Mouse (Mus musculus) thymus, adult 2 months (tissue): ENCODE results near the gene Tstd2.

ENCODE experiments used
- CTCF ChIP-seq: fragments of 200-500 bp; IDR thresholded peaks from 2 replicates; pipeline ENCODE4 v1.5.1; 2012; ENCODE audit warnings: mild to moderate bottlenecking, control low read depth, low read length, moderate library complexity, borderline replicate concordance; ENCODE audit not compliant: control insufficient read depth, poor library complexity, insufficient read depth; ENCODE audit errors: extremely low read depth
- POLR2A ChIP-seq: fragments of 200-500 bp; IDR thresholded peaks from 2 replicates; pipeline ENCODE4 v1.6.1; 2012; ENCODE audit warnings: mild to moderate bottlenecking, low read length, control low read depth, moderate library complexity; ENCODE audit not compliant: control insufficient read depth, poor library complexity, insufficient read depth; ENCODE audit errors: extremely low read depth

DNA sequence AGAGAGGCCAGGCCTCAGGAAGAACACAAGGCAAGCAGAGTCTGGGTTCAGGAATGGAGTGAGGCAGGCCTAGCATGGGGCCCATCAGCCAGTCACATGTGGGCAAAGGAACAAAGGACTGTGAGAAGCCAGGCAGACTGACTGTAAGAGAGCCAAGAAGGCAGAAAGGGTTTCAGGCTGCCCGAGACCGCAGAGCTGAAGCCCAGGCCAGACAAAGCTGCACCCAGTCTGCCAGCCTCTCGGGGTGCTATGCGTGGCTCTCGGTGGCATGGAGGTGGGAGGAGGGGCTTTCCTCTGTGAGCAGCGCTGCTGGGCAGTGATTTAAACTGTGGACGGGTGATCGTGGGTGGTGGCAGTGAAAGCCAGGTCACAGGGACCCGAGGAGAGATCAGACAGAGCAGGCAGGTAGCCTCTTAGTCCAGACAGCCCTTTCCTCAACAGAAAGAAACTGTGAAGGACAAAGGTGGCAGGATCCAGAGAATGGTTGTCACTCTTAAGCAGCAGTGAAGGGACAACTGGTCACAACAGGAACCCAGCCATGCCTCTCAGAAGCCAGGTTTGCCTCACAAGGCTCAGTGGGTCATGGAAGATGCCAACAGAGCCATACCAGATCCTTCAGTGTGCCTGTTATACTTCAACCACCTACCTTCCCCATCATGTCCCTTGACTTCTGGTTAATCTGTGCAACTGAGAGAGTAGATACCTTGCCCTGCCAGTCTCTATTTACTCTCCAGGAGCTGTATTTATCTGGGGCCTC is 53.9 kb downstream of the Tstd2 start:
- TF ChIP-seq CTCF (no peak), POLR2A (no peak)
